Mouse (Mus musculus) testis, adult 2 months (tissue): ENCODE results near the gene Tns1. TPM values are rescaled to one million over a fixed set of nuclear protein-coding genes. Genes with fewer than 3 reads are reported as not detected.

Experiments used
- H3K27ac ChIP-seq: fragments of 200-500 bp; 2 replicates; pipeline ENCODE4 v1.5.1; 2012; ENCODE audit warnings: low read depth, low read length; ENCODE audit not compliant: control insufficient read depth, insufficient read depth
- H3K27me3 ChIP-seq: fragments of 200-500 bp; 2 replicates; pipeline ENCODE4 v1.6.1; 2012; ENCODE audit warnings: mild to moderate bottlenecking, low read length, moderate library complexity; ENCODE audit not compliant: control insufficient read depth, insufficient read depth
- H3K36me3 ChIP-seq: fragments of 200-500 bp; 2 replicates; pipeline ENCODE4 v1.6.1; 2012; ENCODE audit warnings: mild to moderate bottlenecking, low read length; ENCODE audit not compliant: control insufficient read depth, insufficient read depth
- H3K4me1 ChIP-seq: fragments of 200-500 bp; 2 replicates; pipeline ENCODE4 v1.6.1; 2012; ENCODE audit warnings: low read length; ENCODE audit not compliant: control insufficient read depth, insufficient read depth
- H3K4me3 ChIP-seq: fragments of 200-500 bp; 2 replicates; pipeline ENCODE4 v1.5.1; 2012; ENCODE audit warnings: low read depth, mild to moderate bottlenecking, low read length, moderate library complexity, mixed read lengths; ENCODE audit not compliant: control insufficient read depth
- CTCF ChIP-seq: fragments of 200-500 bp; IDR thresholded peaks from 2 replicates; pipeline ENCODE4 v1.5.1; 2012; ENCODE audit warnings: low read depth, mild to moderate bottlenecking, inconsistent platforms, low read length, moderate library complexity; ENCODE audit not compliant: control insufficient read depth, insufficient read depth, insufficient replicate concordance
- POLR2A ChIP-seq: fragments of 200-500 bp; IDR thresholded peaks from 2 replicates; pipeline ENCODE4 v1.6.1; 2012; ENCODE audit warnings: low read depth, mild to moderate bottlenecking, inconsistent platforms, low read length, moderate library complexity; ENCODE audit not compliant: control insufficient read depth
- polyA plus RNA-seq: library from polyadenylated mRNA; depleted of rRNA; stranded (reverse); fragments of >200 nt; gene quantifications from 2 replicates; pipeline ENCODE4 v1.2.3, GENCODE M21; 2012

Tns1 gene
- polyA plus RNA-seq, 1 experiment, result 422 TPM

DNA sequence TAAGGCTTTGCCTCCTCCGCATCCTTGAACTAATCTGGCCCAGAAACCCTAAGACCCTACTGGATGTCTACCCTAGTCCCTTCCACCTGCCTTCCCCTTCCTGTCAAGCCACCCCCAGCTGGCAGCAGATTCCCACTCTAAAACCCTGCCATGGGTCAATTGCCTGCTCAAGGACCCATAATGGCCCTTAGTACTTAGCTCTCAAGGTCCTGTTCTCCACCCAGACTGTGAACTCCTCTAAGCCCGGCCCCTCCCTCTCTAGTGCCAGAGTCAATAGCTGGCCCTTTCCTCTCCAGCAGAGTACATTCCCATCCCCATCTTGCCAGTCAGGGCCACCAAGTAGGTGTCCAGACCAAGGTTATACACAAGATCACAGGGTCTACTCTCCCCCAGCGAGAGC lies 115.3 kb downstream of the Tns1 start:
- TF ChIP-seq CTCF (no peak), POLR2A (no peak)
- Histone ChIP-seq H3K27me3 (no peaks in the 10 kb centered on the region), H3K27ac (peak overlapping the region; percentile 83), H3K4me3 (no peak overlapping the region), H3K36me3 (no peaks in the 10 kb centered on the region), H3K4me1 (peaks cover 9% of the 10 kb centered on the region)

DNA sequence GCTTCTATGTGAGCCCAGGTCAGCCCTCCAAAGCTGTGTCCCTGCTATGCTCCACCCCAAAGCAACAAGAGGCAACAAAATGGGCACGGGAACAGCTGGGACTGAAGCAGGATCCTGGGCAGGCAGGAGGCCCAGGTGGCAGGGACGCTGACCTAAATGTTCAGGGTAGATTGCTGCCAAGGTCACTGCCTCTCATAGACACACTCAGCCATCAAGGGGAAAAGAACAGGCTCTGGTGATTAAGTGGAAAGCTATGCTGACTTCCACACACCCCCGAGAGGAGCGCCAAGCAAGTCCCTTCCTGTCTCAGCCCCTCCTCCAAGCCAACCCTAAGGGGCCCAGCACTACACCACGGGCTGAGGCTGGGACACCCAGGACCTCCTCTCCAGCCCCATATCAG lies 115.8 kb downstream of the Tns1 start:
- no peaks in the 10 kb centered on the region for H3K36me3 ChIP-seq
- H3K27ac ChIP-seq, result peak overlapping the region; percentile 83
- H3K4me1 ChIP-seq, result peaks cover 5% of the 10 kb centered on the region
- TF ChIP-seq CTCF (0 out of 2 replicates have a peak, but pooled peaks have one; percentile 4), POLR2A (no peak)
- H3K4me3 ChIP-seq, result no peak overlapping the region
- H3K27me3 ChIP-seq, result no peaks in the 10 kb centered on the region

DNA sequence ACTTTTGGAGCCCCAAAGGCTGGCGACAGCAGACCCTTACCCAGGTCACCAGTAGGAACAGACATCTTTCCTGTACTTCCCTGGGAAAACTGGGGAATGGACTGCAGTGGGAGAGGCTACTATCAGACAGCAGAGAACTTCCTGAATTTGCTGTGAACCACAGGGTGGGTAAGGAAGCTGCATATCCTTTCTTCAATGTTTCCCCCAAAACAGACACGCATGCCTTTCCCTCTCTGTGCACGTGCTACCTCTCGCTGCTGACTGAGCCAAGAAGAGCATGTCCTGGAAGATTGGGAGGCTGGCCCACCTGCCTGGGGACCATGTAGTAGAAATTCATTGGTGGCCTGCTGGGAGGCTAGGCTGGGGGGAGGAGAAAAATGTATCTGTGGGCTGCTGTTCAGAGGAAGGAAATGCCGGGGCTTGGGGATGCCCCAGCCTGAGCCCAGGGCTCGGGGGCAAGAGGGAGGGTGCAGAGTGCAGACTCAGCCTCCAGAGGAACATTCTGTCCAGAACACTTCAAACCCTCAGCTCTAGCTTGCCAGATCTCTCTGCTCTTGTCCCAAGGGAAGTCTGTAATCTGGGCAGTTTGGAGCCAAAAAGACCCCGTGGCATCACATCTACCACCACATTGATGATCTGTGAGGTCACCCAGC lies 116.7 kb downstream of the Tns1 start:
- TF ChIP-seq POLR2A (no peak), CTCF (no peak)
- Histone ChIP-seq H3K4me1 (peaks cover 5% of the 10 kb centered on the region), H3K4me3 (no peak overlapping the region), H3K27me3 (no peaks in the 10 kb centered on the region), H3K36me3 (no peaks in the 10 kb centered on the region), H3K27ac (peak overlapping the region; percentile 83)

GRCm38 (mm10) chr1:74005020-74005419 lies 119.2 kb downstream of the Tns1 start:
- Histone ChIP-seq H3K27ac (no peak overlapping the region), H3K4me1 (peaks cover 5% of the 10 kb centered on the region), H3K36me3 (no peaks in the 10 kb centered on the region), H3K27me3 (no peaks in the 10 kb centered on the region), H3K4me3 (no peak overlapping the region)
- TF ChIP-seq POLR2A (no peak), CTCF (no peak)

DNA sequence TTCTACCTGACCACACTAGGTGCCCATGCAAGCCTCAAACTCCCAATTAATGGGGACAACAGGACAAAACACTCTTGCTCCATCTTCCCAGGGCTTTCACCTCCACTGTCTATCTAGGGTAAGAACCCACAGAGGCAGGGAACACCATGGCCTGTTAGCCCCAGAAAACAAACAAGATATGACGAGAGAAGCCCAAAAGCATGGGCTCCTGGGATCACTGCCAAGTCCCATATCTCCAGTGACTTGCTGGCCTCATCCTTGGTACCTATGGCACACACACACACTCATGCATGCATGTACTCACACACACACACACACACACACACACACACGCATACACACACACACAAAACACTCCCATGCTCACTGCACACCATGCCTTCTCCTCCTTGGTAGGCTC lies 120.5 kb downstream of the Tns1 start:
- no peaks in the 10 kb centered on the region for H3K27me3 ChIP-seq
- H3K36me3 ChIP-seq, result no peaks in the 10 kb centered on the region
- TF ChIP-seq CTCF (no peak), POLR2A (no peak)
- H3K27ac ChIP-seq, result no peak overlapping the region
- H3K4me1 ChIP-seq, result no peaks in the 10 kb centered on the region; the same call in none of the 2 replicates
- H3K4me3 ChIP-seq, result no peak overlapping the region

- Histone ChIP-seq H3K36me3 (no peaks in the 10 kb centered on the region), H3K4me3 (no peak overlapping the region), H3K27me3 (no peaks in the 10 kb centered on the region), H3K27ac (no peak overlapping the region), H3K4me1 (peaks cover 8% of the 10 kb centered on the region)
- TF ChIP-seq CTCF, result no peak
Measured at GRCm38 (mm10) chr1:74001449-74001820, 122.8 kb downstream of the Tns1 start.

DNA sequence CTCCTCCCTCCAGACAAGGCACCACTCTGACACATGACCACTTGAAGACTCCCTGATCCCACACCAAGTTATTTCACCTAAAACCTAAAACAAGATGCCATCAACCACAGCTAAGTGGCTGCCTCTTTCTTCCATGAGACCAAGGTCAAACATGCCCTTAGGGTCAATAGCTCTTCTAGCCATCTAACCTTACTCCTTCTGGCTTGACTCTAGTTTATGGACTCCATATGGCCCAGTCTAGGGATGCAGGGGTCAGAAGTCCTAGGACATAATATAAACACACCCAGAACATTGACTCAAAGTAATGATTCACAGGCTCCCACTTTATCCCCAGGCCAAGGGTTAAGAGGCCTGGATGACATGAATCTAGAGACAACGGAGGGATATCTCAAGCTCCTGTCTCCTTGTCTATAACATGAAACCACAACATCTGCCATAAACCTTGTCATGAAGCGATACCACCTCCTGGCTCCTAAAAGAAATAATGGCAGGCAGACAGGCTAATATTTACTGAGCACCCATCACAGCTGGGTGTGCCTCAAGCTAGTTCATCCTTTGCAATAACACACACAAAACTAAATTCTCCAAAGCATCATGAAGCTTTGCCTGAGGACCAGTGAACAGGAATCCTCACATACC lies 123.3 kb downstream of the Tns1 start:
- Histone ChIP-seq H3K4me3 (no peak overlapping the region), H3K4me1 (peaks cover 10% of the 10 kb centered on the region), H3K27ac (no peak overlapping the region), H3K27me3 (no peaks in the 10 kb centered on the region), H3K36me3 (no peaks in the 10 kb centered on the region)
- no peak for TF ChIP-seq POLR2A
- no peak for TF ChIP-seq CTCF
